Mouse (Mus musculus) 416B (cell line): ENCODE measurements around the gene Sertad2.

ENCODE experiments used
- DNase-seq: peaks from one replicate; pipeline ENCODE4 v3.0.0; 2011; ENCODE audit warnings: low read depth

The Sertad2 gene

DNA sequence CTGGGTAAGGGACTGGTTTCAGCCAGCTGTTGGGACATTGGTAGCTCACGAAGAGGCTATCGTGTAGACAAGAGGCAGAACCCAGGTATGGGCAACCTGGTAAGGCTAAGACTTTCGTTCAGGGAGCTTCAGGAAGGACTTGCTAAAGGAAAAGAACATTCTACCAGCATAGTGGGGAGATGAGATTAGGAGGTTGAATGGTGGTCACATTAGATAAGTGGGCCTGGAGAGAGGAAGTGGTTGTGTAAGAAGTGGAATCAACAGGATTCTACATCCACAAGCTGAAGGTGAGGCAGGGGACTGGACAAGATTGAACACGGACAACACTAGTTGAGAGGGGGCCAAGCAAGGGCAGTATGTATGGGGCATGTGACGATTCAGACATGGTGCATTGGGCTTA, 138.6 kb downstream of the Sertad2 start:
- DNase-seq: no peak

DNA sequence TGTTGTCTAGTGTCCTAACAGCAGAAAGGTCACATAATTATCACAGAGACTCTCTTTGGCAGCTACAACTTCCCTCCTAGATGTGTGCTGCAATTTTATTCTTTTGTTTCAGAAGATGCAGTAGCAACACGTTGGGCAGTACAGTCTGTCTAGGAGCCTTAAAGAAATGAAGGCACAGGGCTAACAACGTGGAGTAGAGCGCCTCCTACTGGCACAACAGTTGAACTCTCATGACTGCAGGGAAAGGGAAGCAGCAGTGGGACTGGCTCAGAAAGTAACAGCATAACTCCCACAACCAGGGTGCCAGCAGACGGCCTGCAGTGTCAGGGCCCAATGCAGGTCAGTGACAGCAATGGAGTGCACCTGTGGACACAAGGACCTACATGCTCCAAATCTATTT, 147.9 kb downstream of the Sertad2 start:
- DNase-seq: peak; percentile 80
